Mouse (Mus musculus) MEL (cell line): ENCODE results near the gene Hoxd1.

Source experiments
- CTCF ChIP-seq, 3 experiments: IDR thresholded peaks in 2 of 3; conservative IDR thresholded peaks in 1 of 3; 2 replicates each; pipeline ENCODE4 v1.5.1; 2011 to 2012; ENCODE audit warnings: low read length in 3 of 3, low read depth in 2 of 3, mild to moderate bottlenecking in 2 of 3, improper control_type of control experiment in 1 of 3, inconsistent platforms in 1 of 3, mixed read lengths in 1 of 3, moderate library complexity in 1 of 3; ENCODE audit not compliant: control insufficient read depth in 1 of 3, insufficient read depth in 1 of 3, poor library complexity in 1 of 3, severe bottlenecking in 1 of 3
- EP300 ChIP-seq, 2 experiments: IDR thresholded peaks; 2 replicates each; pipeline ENCODE4 v1.6.1; 2011; ENCODE audit warnings: improper control_type of control experiment in 2 of 2, low read length in 2 of 2, low read depth in 1 of 2, mild to moderate bottlenecking in 1 of 2
- POLR2A ChIP-seq, 2 experiments: IDR thresholded peaks; 2 replicates each; pipeline ENCODE4 v1.6.1; 2011 to 2012; ENCODE audit warnings: low read length in 2 of 2, mild to moderate bottlenecking in 2 of 2, control low read depth in 1 of 2, improper control_type of control experiment in 1 of 2, low read depth in 1 of 2, moderate library complexity in 1 of 2; ENCODE audit not compliant: control insufficient read depth in 1 of 2, insufficient read depth in 1 of 2, poor library complexity in 1 of 2
- TCF12 ChIP-seq: IDR thresholded peaks from 2 replicates; pipeline ENCODE4 v1.6.1; 2014; ENCODE audit warnings: low read depth, mild to moderate bottlenecking, inconsistent platforms, low read length, improper control_type of control experiment, moderate library complexity
- ZC3H11A ChIP-seq: IDR thresholded peaks from 2 replicates; pipeline ENCODE4 v1.6.1; 2012; ENCODE audit warnings: low read depth, mild to moderate bottlenecking, inconsistent platforms, low read length, improper control_type of control experiment
- ZKSCAN1 ChIP-seq: IDR thresholded peaks from 2 replicates; pipeline ENCODE4 v1.6.1; 2012; ENCODE audit warnings: low read depth, mild to moderate bottlenecking, inconsistent platforms, low read length, improper control_type of control experiment, moderate library complexity
- ZNF384 ChIP-seq: IDR thresholded peaks from 2 replicates; pipeline ENCODE4 v1.6.1; 2012; ENCODE audit warnings: low read depth, mild to moderate bottlenecking, inconsistent platforms, low read length, improper control_type of control experiment

DNA sequence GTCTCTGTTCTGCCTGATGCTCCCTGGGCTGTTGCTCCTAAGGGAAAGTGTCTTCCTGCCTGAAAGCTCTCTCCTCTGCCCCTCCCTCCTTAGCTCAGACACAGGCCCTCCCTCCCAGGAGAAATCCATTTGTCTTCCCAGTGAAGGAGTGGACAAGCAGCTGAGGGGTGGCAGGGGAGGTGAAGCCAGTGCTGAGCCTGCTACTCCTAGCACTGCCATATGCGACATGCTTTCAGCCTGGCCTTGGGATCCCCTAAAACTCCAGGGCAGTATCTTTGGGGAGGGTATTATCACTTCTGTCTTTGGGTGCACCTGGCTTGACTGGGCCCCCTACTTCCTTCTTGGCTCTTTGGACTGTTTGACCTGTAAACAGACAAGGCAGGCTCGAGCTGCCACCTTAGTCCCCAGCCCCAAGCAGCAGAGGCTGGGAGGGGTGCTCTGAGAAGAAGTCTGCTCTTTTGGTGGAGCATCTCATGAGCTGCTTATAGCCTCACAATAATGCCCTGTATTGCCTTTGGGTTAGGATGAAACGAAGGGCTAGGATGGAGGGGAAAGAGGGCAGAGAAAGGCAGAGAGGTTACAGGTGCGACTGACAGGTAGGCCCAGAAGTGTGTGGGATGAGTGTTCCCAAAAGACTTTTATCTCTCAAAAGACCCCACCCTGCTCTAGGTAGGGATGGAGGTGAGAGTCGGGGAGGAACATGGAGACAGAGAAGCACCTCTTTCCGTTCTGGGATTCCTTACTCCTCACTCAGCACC is 17.1 kb upstream of the Hoxd1 start:
- no peak for TF ChIP-seq CTCF (IDR thresholded peaks at IDR 0.05 in 2 of 3, conservative IDR thresholded peaks at IDR 0.05 in 1 of 3; ENCODE audit: control insufficient read depth in 1 of 3, insufficient read depth in 1 of 3, low read depth in 2 of 3, low read length in 3 of 3, poor library complexity in 1 of 3, severe bottlenecking in 1 of 3)
- TF ChIP-seq ZNF384 = no peak
- no peak for TF ChIP-seq EP300 (IDR thresholded peaks at IDR 0.05; ENCODE audit: low read depth in 1 of 2, low read length in 2 of 2)
- TF ChIP-seq POLR2A (IDR thresholded peaks at IDR 0.05; ENCODE audit: control insufficient read depth in 1 of 2, insufficient read depth in 1 of 2, low read depth in 1 of 2, low read length in 2 of 2, poor library complexity in 1 of 2) = no peak
- no peak for TF ChIP-seq TCF12
- no peak for TF ChIP-seq ZC3H11A
- TF ChIP-seq ZKSCAN1 = no peak
